Mouse (Mus musculus) liver, adult (tissue): Measurements from ENCODE around the gene Ipcef1.

Experiments
- GATA4 ChIP-seq: IDR thresholded peaks from 2 replicates; pipeline ENCODE4 v1.6.1; 2014; ENCODE audit warnings: mild to moderate bottlenecking, low read length; ENCODE audit not compliant: insufficient replicate concordance

The Ipcef1 gene

GRCm38 (mm10) chr10:6885460-6885859 is 166.8 kb downstream of the Ipcef1 start:
- no peak for TF ChIP-seq GATA4

DNA sequence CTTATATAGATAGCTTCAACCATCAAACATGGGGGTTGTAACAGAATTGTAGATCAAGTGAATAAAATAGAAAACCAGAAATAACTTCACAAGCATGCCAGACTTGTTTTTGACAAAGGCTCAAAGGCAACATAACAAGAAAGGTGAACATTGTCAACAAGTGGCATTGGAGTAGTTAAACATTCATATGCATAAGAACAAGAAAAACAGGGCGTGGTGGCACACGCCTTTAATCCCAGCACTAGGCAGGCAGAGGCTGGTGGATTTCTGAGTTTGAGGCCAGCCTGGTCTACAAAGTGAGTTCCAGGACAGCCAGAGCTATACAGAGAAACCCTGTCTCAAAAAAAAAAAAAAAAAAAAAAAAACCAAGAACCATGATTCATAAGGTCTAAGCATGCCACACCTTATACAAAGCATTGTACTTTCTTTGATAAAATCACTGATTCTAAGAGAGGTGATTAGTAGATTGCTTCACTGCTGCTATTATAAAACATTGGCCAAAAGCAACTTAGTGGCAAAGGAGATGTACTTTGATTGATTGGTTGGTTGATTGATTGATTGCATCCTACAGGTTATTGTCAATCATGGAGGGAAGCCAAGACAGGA is 173.9 kb downstream of the Ipcef1 start:
- TF ChIP-seq GATA4 = no peak

GRCm38 (mm10) chr10:6873917-6874316 is 178.4 kb downstream of the Ipcef1 start:
- no peak for TF ChIP-seq GATA4

DNA sequence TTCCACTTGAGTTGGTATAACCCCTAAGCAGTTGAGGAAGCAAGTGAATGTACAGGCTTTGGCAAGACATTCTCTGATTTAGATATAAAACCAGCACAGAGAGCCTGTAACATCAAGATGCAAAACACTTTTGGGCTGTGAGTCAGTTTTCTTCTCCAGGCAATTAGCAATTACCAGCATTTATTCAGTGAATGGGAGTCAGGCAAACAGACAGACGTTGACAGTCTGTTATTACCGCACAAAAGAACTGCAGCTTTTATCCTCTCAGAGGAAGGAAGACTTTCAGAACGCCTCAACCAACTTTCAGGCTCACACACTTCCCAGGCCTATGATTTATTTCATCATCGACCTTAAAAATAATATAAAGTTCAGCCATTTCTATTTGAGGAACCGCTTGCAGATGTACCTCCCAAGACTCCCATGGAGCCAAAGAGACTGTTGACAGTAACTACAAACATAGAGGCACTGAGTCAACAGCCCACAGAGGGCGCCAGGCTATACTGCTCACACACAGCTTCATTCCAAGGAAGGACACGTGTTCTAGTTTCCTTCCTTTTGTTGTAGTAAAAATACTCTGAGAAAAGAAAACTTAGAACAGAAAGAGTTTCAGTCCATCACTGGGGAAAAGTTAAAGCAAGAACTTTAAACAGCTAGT is 180.7 kb downstream of the Ipcef1 start:
- TF ChIP-seq GATA4 = no peak

DNA sequence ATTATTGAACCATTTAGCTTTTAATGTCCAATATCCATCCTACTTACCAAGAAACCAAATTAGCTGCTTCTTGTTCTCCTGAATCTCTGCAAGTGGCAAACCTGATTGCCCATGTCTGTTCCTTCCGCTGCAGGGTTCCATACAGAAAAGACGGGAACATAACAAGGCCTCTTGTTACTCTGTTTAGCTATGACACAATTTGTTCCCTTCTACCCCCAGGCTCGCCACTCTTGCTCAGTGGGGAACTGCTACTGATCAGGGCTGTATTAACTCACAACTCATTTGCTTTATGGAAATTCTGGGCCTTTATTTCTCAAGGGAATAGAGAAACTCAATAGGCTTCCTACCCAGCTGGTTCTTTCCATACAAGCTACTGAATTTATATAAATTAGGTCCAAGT is 196.5 kb downstream of the Ipcef1 start:
- TF ChIP-seq GATA4 = no peak

GRCm38 (mm10) chr10:6848834-6849233 is 203.4 kb downstream of the Ipcef1 start:
- no peak for TF ChIP-seq GATA4

DNA sequence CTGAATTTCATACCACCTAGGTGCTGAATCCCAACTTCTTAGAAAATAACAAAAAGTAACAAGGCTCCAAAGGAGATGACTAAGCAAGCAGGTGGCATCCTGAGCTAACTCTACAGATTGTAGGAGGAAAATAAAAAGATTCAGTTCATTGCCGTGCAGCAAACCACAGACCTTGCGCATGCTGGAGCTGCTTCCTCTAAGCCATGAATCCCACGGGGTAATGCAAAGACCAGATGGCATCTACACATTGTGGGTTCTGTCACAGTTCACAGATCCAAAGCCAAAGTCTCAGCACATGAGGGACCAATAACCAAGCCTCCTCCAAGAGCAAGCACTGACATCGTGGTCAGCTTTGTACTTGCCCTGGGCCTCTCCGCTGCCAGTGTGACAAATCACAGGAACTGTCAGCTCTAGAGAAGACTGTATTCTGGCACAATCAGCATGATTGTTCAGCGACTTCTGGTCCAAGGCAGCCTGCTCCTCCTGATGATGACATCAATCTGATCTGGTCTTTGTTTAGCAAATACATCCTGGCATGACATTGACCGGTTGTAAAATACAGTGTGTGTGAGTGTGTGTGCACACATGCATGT is 204.0 kb downstream of the Ipcef1 start:
- TF ChIP-seq GATA4 = no peak

DNA sequence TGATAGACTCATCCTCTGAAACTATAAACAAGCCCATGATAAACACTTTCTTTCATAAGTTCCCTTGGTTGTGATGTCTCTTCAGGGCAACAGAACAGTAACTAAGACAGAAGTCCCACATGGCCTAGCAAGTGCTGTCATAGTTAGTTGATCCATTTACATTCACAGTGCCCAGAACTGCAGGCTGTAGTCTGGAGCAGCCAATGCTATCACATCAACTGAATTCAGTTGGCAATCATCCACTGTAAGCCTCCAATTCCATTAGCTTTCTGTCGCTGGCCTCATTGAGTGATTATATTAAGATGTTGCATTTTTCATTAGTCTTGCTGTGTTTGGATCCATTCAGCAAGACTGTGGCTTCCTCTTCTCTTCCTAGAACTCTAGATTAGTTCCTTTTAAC is 206.0 kb downstream of the Ipcef1 start:
- no peak for TF ChIP-seq GATA4

GRCm38 (mm10) chr10:6842225-6842624 is 210.1 kb downstream of the Ipcef1 start:
- no peak for TF ChIP-seq GATA4
